Mouse (Mus musculus) monocyte, adult 59 days (primary cell): ENCODE data around the gene Hes1. TPM values are rescaled to one million over a fixed set of nuclear protein-coding genes. Genes with fewer than 3 reads are reported as not detected.

Source experiments
- total RNA-seq, 2 experiments: library from RNA; stranded (reverse); gene quantifications; one replicate each; pipeline ENCODE4 v1.2.4; 2023

Gene Hes1
- total RNA-seq, result 100 to 1,000 TPM; 121 to 142 TPM

GRCm38 (mm10) chr16:30063984-30064453, at the start of gene Hes1:
Gene Hes1 (plus strand): TSS chr16:30064384.

Other genes with a start within 250 kb of the Hes1 start
- not detected for gene Cpn2, start 203.1 kb downstream of the Hes1 start, total RNA-seq
- gene Lrrc15, start 218.9 kb downstream of the Hes1 start, total RNA-seq, result not detected
- gene Gp5, start 246.4 kb downstream of the Hes1 start, total RNA-seq, result under 1 TPM in 1 of 2 experiments, not detected in 1; 0.30 TPM